9 mouse cellular contexts compared by ENCODE assay signal in the genomic region with DNA sequence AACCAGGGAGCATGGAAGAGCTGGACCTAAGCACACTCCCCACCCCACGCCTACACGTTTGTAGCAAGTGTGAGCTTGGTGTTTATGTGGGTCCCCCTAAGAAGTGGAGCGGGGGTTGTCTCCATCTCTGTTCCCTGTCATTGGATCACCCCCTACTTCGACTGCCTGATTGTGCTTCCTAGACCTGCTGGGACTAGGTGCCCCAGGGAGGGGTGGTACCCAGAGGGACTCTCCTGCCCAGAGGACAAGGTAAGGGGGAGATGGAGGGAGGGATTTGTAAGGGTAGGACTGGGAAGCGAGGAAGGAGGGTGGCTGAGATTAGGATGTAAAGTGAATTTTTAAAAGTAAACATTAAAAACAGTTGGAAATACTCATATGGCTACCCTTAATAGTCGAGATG. TPM values are rescaled to one million over a fixed set of nuclear protein-coding genes. Genes with fewer than 3 reads are reported as not detected.
DNase-seq lines count a peak whose midpoint lies in the region; ATAC-seq lines count a peak whose summit lies in the region.
"Had no signal": no experiment of that assay in that cellular context is flagged by ENCODE, and none has a peak within 500 bp of the region (broad histone marks: within the 10 kb centered on the region; RNA-seq: fewer than 3 reads in every experiment).

No protein-coding gene starts in this region.

- ATAC-seq in lung, embryonic 16.5 days (ENCODE audit: low read depth): no peak
- ATAC-seq in limb, embryonic 12.5 days (ENCODE audit: insufficient number of reproducible peaks, insufficient read depth, low FRiP score, low TSS enrichment, low read depth): no peak
- ATAC-seq in stomach, embryonic 14.5 days (ENCODE audit: insufficient number of reproducible peaks, insufficient read depth, low FRiP score, low read depth): no peak

- H3K27ac ChIP-seq in lung, embryonic 16.5 days (ENCODE audit: low read length): no peak overlapping the region
- H3K27ac ChIP-seq in limb, embryonic 12.5 days: no peak overlapping the region
- no peak overlapping the region for H3K27ac ChIP-seq in stomach, embryonic 14.5 days (ENCODE audit: low read length)

- peak overlapping the region; percentile 74 for H3K4me3 ChIP-seq in lung, embryonic 16.5 days (ENCODE audit: low read length)
- peak overlapping the region; percentile 59 for H3K4me3 ChIP-seq in limb, embryonic 12.5 days (replicated peaks)
- H3K4me3 ChIP-seq in stomach, embryonic 14.5 days (ENCODE audit: low read depth, low read length): peak overlapping the region; percentile 42

- H3K9ac ChIP-seq in lung, embryonic 16.5 days (ENCODE audit: low read length): peak overlapping the region; percentile 80
- peak overlapping the region; percentile 73 for H3K9ac ChIP-seq in limb, embryonic 12.5 days (replicated peaks)
- peak overlapping the region; percentile 34 for H3K9ac ChIP-seq in stomach, embryonic 14.5 days (replicated peaks; ENCODE audit: low read depth, low read length)

- H3K36me3 ChIP-seq in lung, embryonic 16.5 days (ENCODE audit: control insufficient read depth, insufficient read depth, low read length): peaks cover 10% of the 10 kb centered on the region
- H3K36me3 ChIP-seq in limb, embryonic 12.5 days: peaks cover 27% of the 10 kb centered on the region
- H3K36me3 ChIP-seq in stomach, embryonic 14.5 days (ENCODE audit: control insufficient read depth, insufficient read depth, low read length): peaks cover 25% of the 10 kb centered on the region

- peak overlapping the region; percentile 65 for H3K4me2 ChIP-seq in lung, embryonic 16.5 days (ENCODE audit: low read depth, low read length)
- H3K4me2 ChIP-seq in limb, embryonic 12.5 days: peak overlapping the region; percentile 72
- peak overlapping the region; percentile 64 for H3K4me2 ChIP-seq in stomach, embryonic 14.5 days (replicated peaks; ENCODE audit: low read depth, low read length)

- WGBS in lung, embryonic 16.5 days: 15% methylated on average over 6 of the region's 6 CpGs
- WGBS in limb, embryonic 12.5 days: 16% methylated on average over 6 of the region's 6 CpGs
- 13% methylated on average over 6 of the region's 6 CpGs for WGBS in stomach, embryonic 14.5 days

- no peaks in the 10 kb centered on the region for H3K27me3 ChIP-seq in lung, embryonic 16.5 days (ENCODE audit: control insufficient read depth, insufficient read depth, low read depth, low read length)
- H3K27me3 ChIP-seq in limb, embryonic 12.5 days: no peaks in the 10 kb centered on the region
- no peaks in the 10 kb centered on the region for H3K27me3 ChIP-seq in stomach, embryonic 14.5 days (ENCODE audit: control insufficient read depth, insufficient read depth, low read length)

- peak; percentile 51 for DNase-seq in cerebellum, adult 11-12 months
- DNase-seq in cerebellum, postnatal 25 days: no peak
- DNase-seq in lung, postnatal 4 days: no peak
- DNase-seq in gastrocnemius, adult 18-20 months (ENCODE audit: low spot score): no peak
- DNase-seq in ovary, postnatal 36 days (ENCODE audit: low spot score): no peak

- peaks cover 15% of the 10 kb centered on the region for H3K4me1 ChIP-seq in lung, embryonic 16.5 days (replicated peaks; ENCODE audit: control insufficient read depth, insufficient read depth, low read length)
- H3K4me1 ChIP-seq in limb, embryonic 12.5 days (replicated peaks): peaks cover 26% of the 10 kb centered on the region
- H3K4me1 ChIP-seq in stomach, embryonic 14.5 days (ENCODE audit: control insufficient read depth, insufficient read depth, low read length): peaks cover 11% of the 10 kb centered on the region; the same call in 1 of the 2 replicates

- no peaks in the 10 kb centered on the region for H3K9me3 ChIP-seq in lung, embryonic 16.5 days (ENCODE audit: control insufficient read depth, low read length)
- 0 out of 2 replicates have a peak, but pooled peaks cover 3% of the 10 kb centered on the region for H3K9me3 ChIP-seq in limb, embryonic 12.5 days
- no peaks in the 10 kb centered on the region for H3K9me3 ChIP-seq in stomach, embryonic 14.5 days (ENCODE audit: control insufficient read depth, low read depth, low read length)

RNA-seq across cellular contexts. Expression of a gene that starts 0.8 kb away (rescaled TPM):
- polyA plus RNA-seq in lung, embryonic 16.5 days (2015; fragmentation: Nextera tagmentation; extraction: Ambion mirVana): 1.2 and 1.5 TPM in 2 replicates
- polyA plus RNA-seq in limb, embryonic 12.5 days (2016; fragmentation: Nextera tagmentation; extraction: Ambion mirVana): 3.4 and 3.7 TPM in 2 replicates
- 2.0 and 2.1 TPM in 2 replicates for polyA plus RNA-seq in stomach, embryonic 14.5 days (2014; fragmentation: Nextera tagmentation; extraction: Ambion mirVana)
- not detected for total RNA-seq in gastrocnemius, adult 18-20 months (2021)
- total RNA-seq: common myeloid progenitor, adult 5-6 weeks had no signal

RNA-seq across cellular contexts. Expression of a gene that starts 0.9 kb away (rescaled TPM):
- polyA plus RNA-seq in lung, embryonic 16.5 days (2015; fragmentation: Nextera tagmentation; extraction: Ambion mirVana): 6.9 and 7.6 TPM in 2 replicates
- polyA plus RNA-seq in limb, embryonic 12.5 days (2016; fragmentation: Nextera tagmentation; extraction: Ambion mirVana): 17.0 and 25.0 TPM in 2 replicates
- polyA plus RNA-seq in stomach, embryonic 14.5 days (2014; fragmentation: Nextera tagmentation; extraction: Ambion mirVana): 7.5 and 11.2 TPM in 2 replicates
- 1 to 10 TPM; 2.2 to 3.4 TPM for total RNA-seq in gastrocnemius, adult 18-20 months (2021)

RNA-seq across cellular contexts. Expression of a gene that starts 5.2 kb away (rescaled TPM):
- 115 and 117 TPM in 2 replicates for polyA plus RNA-seq in lung, embryonic 16.5 days (2015; fragmentation: Nextera tagmentation; extraction: Ambion mirVana)
- polyA plus RNA-seq in limb, embryonic 12.5 days (2016; fragmentation: Nextera tagmentation; extraction: Ambion mirVana): 138 and 146 TPM in 2 replicates
- polyA plus RNA-seq in stomach, embryonic 14.5 days (2014; fragmentation: Nextera tagmentation; extraction: Ambion mirVana): 132 and 142 TPM in 2 replicates
- total RNA-seq in gastrocnemius, adult 18-20 months (2021): 10 to 100 TPM; 33.3 to 37.9 TPM

RNA-seq across cellular contexts. Expression of a gene that starts 16.7 kb away (rescaled TPM):
- 4.7 and 5.0 TPM in 2 replicates for polyA plus RNA-seq in lung, embryonic 16.5 days (2015; fragmentation: Nextera tagmentation; extraction: Ambion mirVana)
- polyA plus RNA-seq in limb, embryonic 12.5 days (2016; fragmentation: Nextera tagmentation; extraction: Ambion mirVana): 6.8 and 7.1 TPM in 2 replicates
- polyA plus RNA-seq in stomach, embryonic 14.5 days (2014; fragmentation: Nextera tagmentation; extraction: Ambion mirVana): 5.0 and 5.7 TPM in 2 replicates
- total RNA-seq in gastrocnemius, adult 18-20 months (2021): 1 to 10 TPM; 1.6 to 2.7 TPM

RNA-seq across cellular contexts. Expression of a gene that starts 32.3 kb away (rescaled TPM):
- polyA plus RNA-seq in lung, embryonic 16.5 days (2015; fragmentation: Nextera tagmentation; extraction: Ambion mirVana): 11.6 and 14.3 TPM in 2 replicates
- polyA plus RNA-seq in limb, embryonic 12.5 days (2016; fragmentation: Nextera tagmentation; extraction: Ambion mirVana): 11.8 and 16.7 TPM in 2 replicates
- 6.4 and 7.3 TPM in 2 replicates for polyA plus RNA-seq in stomach, embryonic 14.5 days (2014; fragmentation: Nextera tagmentation; extraction: Ambion mirVana)
- total RNA-seq in gastrocnemius, adult 18-20 months (2021): 1 to 10 TPM; 1.3 TPM
